Mouse (Mus musculus) embryonic facial prominence, embryonic 13.5 days (tissue): ENCODE results near the gene Klk6. TPM values are rescaled to one million over a fixed set of nuclear protein-coding genes. Genes with fewer than 3 reads are reported as not detected.

Experiments used
- ATAC-seq: fragments of 200-750 bp; cut with Nextera tagmentation; 2 replicates; pipeline ENCODE4 v1.8.0; 2017; ENCODE audit warnings: low read depth; ENCODE audit not compliant: insufficient number of reproducible peaks, insufficient read depth, low FRiP score, low TSS enrichment
- H3K27ac ChIP-seq: fragments of 300-500 bp; sonication (generic); 2 replicates; pipeline ENCODE4 v1.5.1; 2015; ENCODE audit warnings: moderate library complexity, mild to moderate bottlenecking, inconsistent platforms
- H3K27me3 ChIP-seq: fragments of 300-500 bp; sonication (generic); 2 replicates; pipeline ENCODE4 v1.6.1; 2015; ENCODE audit warnings: mild to moderate bottlenecking, inconsistent platforms
- H3K36me3 ChIP-seq: fragments of 300-500 bp; sonication (generic); 2 replicates; pipeline ENCODE4 v1.6.1; 2015; ENCODE audit warnings: mild to moderate bottlenecking, inconsistent platforms
- H3K4me1 ChIP-seq: fragments of 300-500 bp; sonication (generic); 2 replicates; pipeline ENCODE4 v1.6.1; 2015; ENCODE audit warnings: inconsistent platforms
- H3K4me2 ChIP-seq: fragments of 300-500 bp; sonication (generic); 2 replicates; pipeline ENCODE4 v1.6.1; 2015; ENCODE audit warnings: moderate library complexity, mild to moderate bottlenecking, inconsistent platforms
- H3K4me3 ChIP-seq: fragments of 300-500 bp; sonication (generic); 2 replicates; pipeline ENCODE4 v1.5.1; 2015; ENCODE audit warnings: mild to moderate bottlenecking, inconsistent platforms
- H3K9ac ChIP-seq: fragments of 300-500 bp; sonication (generic); 2 replicates; pipeline ENCODE4 v1.6.1; 2015; ENCODE audit warnings: mild to moderate bottlenecking, inconsistent platforms
- H3K9me3 ChIP-seq: fragments of 300-500 bp; sonication (generic); 2 replicates; pipeline ENCODE4 v1.6.1; 2016; ENCODE audit warnings: inconsistent platforms
- WGBS: fragments of 180-500 bp; shearing (Covaris S2); methylation state at CpG from one replicate; pipeline ENCODE4 v1.1.7; 2015; ENCODE audit warnings: mixed read lengths; 5-methylcytosine and 5-hydroxymethylcytosine counted together
- polyA plus RNA-seq: library from polyadenylated mRNA; unstranded; fragments of >200 nt; fragmentation: Nextera tagmentation; extraction: Ambion mirVana; gene quantifications from 2 replicates; pipeline ENCODE4 v1.2.1, GENCODE M21; 2015

Gene Klk6
- polyA plus RNA-seq, 1 experiment from 2014 or later = not detected

- Histone ChIP-seq H3K4me3 (no peak overlapping the region), H3K9ac (no peak overlapping the region), H3K27me3 (no peaks in the 10 kb centered on the region), H3K27ac (no peak overlapping the region), H3K36me3 (no peaks in the 10 kb centered on the region), H3K4me1 (no peaks in the 10 kb centered on the region), H3K9me3 (no peaks in the 10 kb centered on the region), H3K4me2 (no peak overlapping the region)
- no peak for ATAC-seq
- 85% methylated on average over 4 of the region's 4 CpGs for WGBS
Measured at GRCm38 (mm10) chr7:43827706-43828105, 3.4 kb downstream of the Klk6 start.

- H3K4me2 ChIP-seq = no peak overlapping the region
- H3K36me3 ChIP-seq = no peaks in the 10 kb centered on the region
- 91% methylated on average over 8 of the region's 8 CpGs for WGBS
- no peak overlapping the region for H3K9ac ChIP-seq
- H3K27ac ChIP-seq = no peak overlapping the region
- ATAC-seq = no peak
- no peaks in the 10 kb centered on the region for H3K27me3 ChIP-seq
- H3K9me3 ChIP-seq = no peaks in the 10 kb centered on the region
- no peak overlapping the region for H3K4me3 ChIP-seq
- H3K4me1 ChIP-seq = no peaks in the 10 kb centered on the region
Measured at GRCm38 (mm10) chr7:43829006-43829405, 4.7 kb downstream of the Klk6 start.

GRCm38 (mm10) chr7:43841701-43842100 lies 17.4 kb downstream of the Klk6 start, which contains the start of gene Klk5:
TSS of gene Klk5 (plus strand) at chr7:43841971.
- H3K9ac ChIP-seq = no peak within 1 kb of the TSS
- ATAC-seq = no peak
- no peak within 1 kb of the TSS for H3K4me2 ChIP-seq
- H3K4me3 ChIP-seq = no peak within 1 kb of the TSS
- no peaks in the 10 kb centered on the region for H3K4me1 ChIP-seq
- H3K36me3 ChIP-seq = no peaks in the 10 kb centered on the region
- WGBS = 52% methylated on average over 3 of the region's 3 CpGs
- H3K9me3 ChIP-seq = no peaks in the 10 kb centered on the region
- no peak within 1 kb of the TSS for H3K27ac ChIP-seq
- H3K27me3 ChIP-seq = no peaks in the 10 kb centered on the region

GRCm38 (mm10) chr7:43843801-43844200 lies 19.5 kb downstream of the Klk6 start:
- no peaks in the 10 kb centered on the region for H3K36me3 ChIP-seq
- H3K9me3 ChIP-seq = no peaks in the 10 kb centered on the region
- H3K27me3 ChIP-seq = no peaks in the 10 kb centered on the region
- no peaks in the 10 kb centered on the region for H3K4me1 ChIP-seq
- WGBS = 91% methylated on average over 4 of the region's 4 CpGs
- H3K27ac ChIP-seq = no peak overlapping the region
- no peak overlapping the region for H3K4me3 ChIP-seq
- no peak for ATAC-seq
- no peak overlapping the region for H3K4me2 ChIP-seq
- no peak overlapping the region for H3K9ac ChIP-seq

- Histone ChIP-seq H3K27ac (no peak overlapping the region), H3K4me1 (no peaks in the 10 kb centered on the region), H3K9ac (no peak overlapping the region), H3K36me3 (no peaks in the 10 kb centered on the region), H3K4me3 (no peak overlapping the region), H3K4me2 (no peak overlapping the region), H3K27me3 (no peaks in the 10 kb centered on the region), H3K9me3 (no peaks in the 10 kb centered on the region)
- ATAC-seq = no peak
- WGBS = 91% methylated on average over 6 of the region's 6 CpGs
Measured at GRCm38 (mm10) chr7:43851616-43852015, 27.3 kb downstream of the Klk6 start.

GRCm38 (mm10) chr7:43854642-43855380 lies 30.5 kb downstream of the Klk6 start:
- no peak overlapping the region for H3K27ac ChIP-seq
- no peak for ATAC-seq
- no peak overlapping the region for H3K4me2 ChIP-seq
- H3K27me3 ChIP-seq = no peaks in the 10 kb centered on the region
- no peaks in the 10 kb centered on the region for H3K4me1 ChIP-seq
- H3K36me3 ChIP-seq = no peaks in the 10 kb centered on the region
- H3K9ac ChIP-seq = no peak overlapping the region
- no peaks in the 10 kb centered on the region for H3K9me3 ChIP-seq
- 74% methylated on average over 9 of the region's 9 CpGs for WGBS
- no peak overlapping the region for H3K4me3 ChIP-seq

- Histone ChIP-seq H3K4me2 (no peak overlapping the region), H3K27ac (no peak overlapping the region), H3K9ac (no peak overlapping the region), H3K4me1 (no peaks in the 10 kb centered on the region), H3K36me3 (no peaks in the 10 kb centered on the region), H3K27me3 (no peaks in the 10 kb centered on the region), H3K9me3 (no peaks in the 10 kb centered on the region), H3K4me3 (no peak overlapping the region)
- ATAC-seq = no peak
- 72% methylated on average over 3 of the region's 3 CpGs for WGBS
Measured at GRCm38 (mm10) chr7:43855709-43856108, 31.4 kb downstream of the Klk6 start.

- H3K9me3 ChIP-seq = no peaks in the 10 kb centered on the region
- ATAC-seq = no peak
- H3K4me3 ChIP-seq = no peak overlapping the region
- no peak overlapping the region for H3K4me2 ChIP-seq
- H3K4me1 ChIP-seq = no peaks in the 10 kb centered on the region
- H3K36me3 ChIP-seq = no peaks in the 10 kb centered on the region
- WGBS = 83% methylated on average over 7 of the region's 7 CpGs
- no peak overlapping the region for H3K27ac ChIP-seq
- H3K9ac ChIP-seq = no peak overlapping the region
- no peaks in the 10 kb centered on the region for H3K27me3 ChIP-seq
Measured at GRCm38 (mm10) chr7:43856307-43856706, 32.0 kb downstream of the Klk6 start.

GRCm38 (mm10) chr7:43857501-43857900 lies 33.2 kb downstream of the Klk6 start:
- 90% methylated on average over 12 of the region's 12 CpGs for WGBS
- no peak overlapping the region for H3K9ac ChIP-seq

GRCm38 (mm10) chr7:43860411-43860810 lies 36.1 kb downstream of the Klk6 start:
- ATAC-seq = no peak

More at GRCm38 (mm10) chr7:43857501-43857900, 33.2 kb downstream of the Klk6 start:
- Histone ChIP-seq H3K4me1 (no peaks in the 10 kb centered on the region), H3K9me3 (no peaks in the 10 kb centered on the region), H3K36me3 (no peaks in the 10 kb centered on the region), H3K27ac (no peak overlapping the region), H3K27me3 (no peaks in the 10 kb centered on the region), H3K4me3 (no peak overlapping the region), H3K4me2 (no peak overlapping the region)
- no peak for ATAC-seq

GRCm38 (mm10) chr7:43873237-43873636 lies 48.9 kb downstream of the Klk6 start:
- H3K4me1 ChIP-seq = no peaks in the 10 kb centered on the region
- no peak overlapping the region for H3K27ac ChIP-seq
- no peak overlapping the region for H3K4me3 ChIP-seq
- H3K36me3 ChIP-seq = no peaks in the 10 kb centered on the region
- no peaks in the 10 kb centered on the region for H3K9me3 ChIP-seq
- WGBS = 2% methylated on average over 10 of the region's 10 CpGs
- H3K27me3 ChIP-seq = no peaks in the 10 kb centered on the region
- H3K4me2 ChIP-seq = no peak overlapping the region
- no peak overlapping the region; the same call in 1 of the 2 replicates for H3K9ac ChIP-seq
- ATAC-seq = no peak

More at GRCm38 (mm10) chr7:43860411-43860810, 36.1 kb downstream of the Klk6 start:
- Histone ChIP-seq H3K4me2 (no peak overlapping the region), H3K9ac (no peak overlapping the region), H3K4me3 (no peak overlapping the region), H3K36me3 (no peaks in the 10 kb centered on the region), H3K27ac (no peak overlapping the region), H3K9me3 (no peaks in the 10 kb centered on the region), H3K4me1 (no peaks in the 10 kb centered on the region), H3K27me3 (no peaks in the 10 kb centered on the region)
- WGBS = 69% methylated on average over 8 of the region's 8 CpGs

GRCm38 (mm10) chr7:43873674-43874073 lies 49.4 kb downstream of the Klk6 start:
- H3K4me3 ChIP-seq = no peak overlapping the region
- no peak overlapping the region for H3K4me2 ChIP-seq
- ATAC-seq = no peak
- H3K36me3 ChIP-seq = no peaks in the 10 kb centered on the region
- H3K4me1 ChIP-seq = no peaks in the 10 kb centered on the region
- H3K9me3 ChIP-seq = no peaks in the 10 kb centered on the region
- H3K9ac ChIP-seq = 0 out of 2 replicates have a peak overlapping the region, but pooled peaks have one; percentile 16
- no peak overlapping the region for H3K27ac ChIP-seq
- no peaks in the 10 kb centered on the region for H3K27me3 ChIP-seq
- 36% methylated on average over 3 of the region's 3 CpGs for WGBS
